Mouse (Mus musculus) adrenal gland, adult 2 months (tissue): ENCODE measurements at regions not wholly inside any gene's neighbourhood (a gene's known extent, or its start where the extent isn't known, plus 50 kb on each side); places are given as distances from the start of the nearest gene placed in this dataset.
A peak's percentile ranks its signal among the peaks of the same experiment; 100 is the strongest.

Experiments used
- DNase-seq: peaks from one replicate; pipeline ENCODE4 v3.0.0; 2021

DNA sequence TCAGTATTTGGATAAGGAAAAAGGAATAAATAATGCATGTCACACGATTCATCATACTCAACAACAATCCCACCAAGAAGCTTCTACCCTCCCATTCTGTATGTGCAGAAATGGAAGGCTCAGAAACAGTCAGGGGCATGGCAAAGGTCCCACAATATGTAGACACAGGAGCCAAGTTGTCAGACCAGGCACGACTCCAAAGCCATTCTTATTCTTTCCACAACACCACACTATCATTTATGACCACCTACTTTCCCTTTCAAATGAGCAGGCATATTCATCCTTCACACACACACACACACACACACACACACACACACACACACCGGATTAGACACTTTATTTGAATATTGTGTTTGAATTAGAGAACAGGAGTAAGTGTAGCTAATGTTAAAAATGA is 232.0 kb downstream of the Rab28 start:
- DNase-seq: no peak

DNA sequence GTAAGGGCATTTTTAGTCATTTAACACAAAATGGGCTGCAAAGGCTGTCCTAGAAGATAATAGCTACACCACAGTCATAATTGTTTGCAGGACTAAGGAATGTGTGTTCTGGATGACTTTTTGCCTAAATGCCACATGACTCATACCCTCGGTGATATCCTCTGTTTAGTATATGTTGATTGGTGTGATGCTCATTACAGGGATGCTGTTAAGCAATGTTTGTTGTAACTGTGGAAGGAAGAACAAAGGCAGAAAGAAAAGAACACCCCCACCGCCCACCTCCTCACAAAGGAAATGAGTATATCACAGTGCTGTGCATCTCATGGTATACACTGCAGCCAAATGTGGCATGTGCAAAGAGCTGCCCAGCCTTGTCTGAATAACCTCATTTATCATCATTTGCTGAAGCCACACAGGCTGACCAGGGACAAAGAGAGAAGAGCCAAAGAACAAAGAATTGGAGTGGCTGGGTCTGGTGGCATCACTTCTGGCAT is 262.4 kb downstream of the Rab28 start:
- DNase-seq: no peak

DNA sequence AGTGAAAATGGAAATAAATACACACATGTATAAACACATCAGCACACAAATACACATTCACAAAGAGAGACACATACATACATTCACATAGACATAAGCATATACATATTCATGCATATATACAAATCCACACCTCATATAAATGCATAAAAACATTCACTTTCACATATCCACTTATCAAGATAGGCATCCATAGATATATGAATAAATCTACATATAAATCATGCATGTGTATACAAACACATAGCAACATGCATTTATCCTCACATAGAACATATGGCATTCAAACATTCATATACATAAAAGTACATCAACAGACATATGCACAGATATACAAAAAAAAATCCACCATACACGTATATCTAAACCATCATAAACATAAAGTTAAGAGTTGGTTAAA is 266.9 kb downstream of the Rab28 start:
- DNase-seq: no peak

DNA sequence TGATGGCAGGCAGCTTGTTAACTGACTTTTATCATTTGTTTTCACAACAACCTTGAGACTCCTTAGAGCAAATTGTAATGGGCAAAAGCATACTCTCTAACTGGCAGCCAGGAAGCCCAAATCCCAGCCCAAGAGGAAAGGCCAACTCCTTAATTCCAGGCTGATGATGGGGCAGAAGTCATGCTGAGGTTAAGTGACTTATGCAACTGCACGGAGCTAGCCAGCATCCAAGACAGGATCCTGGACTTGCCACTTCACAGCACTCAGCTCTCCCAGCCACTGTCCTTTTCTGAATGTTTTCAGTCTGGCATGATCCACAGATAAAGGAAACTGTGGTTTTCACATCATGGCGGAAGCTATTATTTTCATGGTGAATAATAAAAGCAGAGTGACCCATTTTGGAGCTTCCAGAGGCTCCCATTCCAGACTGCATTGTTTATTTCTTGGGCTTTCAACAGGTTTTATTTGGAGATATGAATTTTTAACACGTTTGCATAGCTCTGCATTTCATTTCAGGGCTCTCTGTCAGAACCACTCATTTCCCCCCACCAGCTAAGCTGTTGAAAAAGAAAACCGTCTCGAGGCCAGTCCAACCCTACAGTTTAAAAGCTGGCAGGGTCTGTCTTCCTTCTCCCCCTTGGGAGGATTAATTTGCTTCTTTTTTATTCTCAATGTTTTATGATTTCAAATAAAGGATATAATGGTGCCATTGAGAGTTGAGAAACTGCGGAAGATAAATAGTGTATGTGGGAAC is 288.7 kb downstream of the Rab28 start:
- no peak for DNase-seq

DNA sequence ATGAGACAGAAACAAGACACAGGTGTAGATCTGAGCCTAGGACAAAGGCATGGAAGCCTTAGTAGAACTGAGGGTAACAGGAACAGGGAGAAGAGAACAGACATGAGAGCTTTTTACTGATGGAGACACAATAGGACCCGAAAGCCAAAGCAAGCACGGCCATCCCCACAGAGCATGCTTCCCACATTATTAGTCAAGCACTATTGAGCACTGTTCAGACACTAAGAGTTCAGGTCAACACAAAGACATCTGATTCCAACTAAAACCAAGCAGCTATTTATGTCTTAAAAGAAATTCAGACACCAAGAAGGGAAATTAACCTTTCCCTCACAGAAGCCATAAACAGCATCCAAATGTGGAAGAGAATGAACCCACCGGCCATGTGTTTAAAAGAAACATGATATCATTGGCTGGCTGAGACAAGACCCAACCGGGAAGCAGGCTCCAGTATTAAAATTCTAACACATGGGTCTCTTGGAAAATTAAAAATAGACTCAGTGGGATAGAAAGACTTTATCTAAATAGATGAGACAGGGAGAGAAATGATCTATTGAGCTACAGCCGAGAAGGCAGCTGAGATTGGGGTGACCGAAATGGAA is 298.8 kb downstream of the Rab28 start:
- no peak for DNase-seq

DNA sequence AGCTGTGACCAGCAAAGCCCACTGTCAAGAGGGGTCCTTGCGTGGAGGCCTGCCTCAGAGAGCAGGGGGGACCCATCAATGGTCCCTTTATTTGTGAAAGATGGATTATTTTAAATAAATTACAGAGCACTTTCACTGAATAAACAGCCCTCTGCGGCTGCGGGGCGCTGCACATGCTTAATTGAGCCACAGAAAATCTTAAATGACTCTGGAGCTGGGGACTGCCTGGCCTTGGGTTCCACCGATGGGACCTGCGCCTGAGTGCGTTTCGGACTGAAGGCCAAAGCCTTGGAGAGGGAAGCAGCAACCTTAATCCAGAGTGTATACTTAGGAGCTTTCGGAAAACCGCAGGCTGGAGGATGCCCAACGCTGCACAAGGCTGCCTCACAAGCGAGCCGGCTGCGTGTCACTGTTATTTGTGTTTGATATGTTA is 315.1 kb downstream of the Rab28 start:
- no peak for DNase-seq

DNA sequence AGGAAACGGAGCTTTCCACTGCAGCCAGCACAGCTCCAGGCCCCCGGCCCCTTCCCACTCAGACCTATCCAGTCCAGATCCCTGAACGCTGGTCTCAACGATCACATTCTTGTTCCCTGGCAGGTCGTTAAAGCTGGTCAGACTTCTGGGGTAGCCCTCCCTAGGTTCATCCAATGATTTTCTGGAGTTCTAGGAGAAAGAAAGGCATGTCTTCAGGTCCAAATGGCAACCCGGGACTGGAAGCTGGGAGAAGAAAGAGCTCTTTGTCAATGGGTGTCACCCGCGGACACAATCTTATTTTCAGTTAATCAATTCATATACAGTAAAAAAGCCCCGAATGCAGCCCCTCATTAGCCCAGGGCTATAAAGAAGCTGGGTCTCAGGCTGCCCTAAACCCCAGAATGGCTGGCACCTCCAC is 315.8 kb downstream of the Rab28 start:
- DNase-seq: no peak

DNA sequence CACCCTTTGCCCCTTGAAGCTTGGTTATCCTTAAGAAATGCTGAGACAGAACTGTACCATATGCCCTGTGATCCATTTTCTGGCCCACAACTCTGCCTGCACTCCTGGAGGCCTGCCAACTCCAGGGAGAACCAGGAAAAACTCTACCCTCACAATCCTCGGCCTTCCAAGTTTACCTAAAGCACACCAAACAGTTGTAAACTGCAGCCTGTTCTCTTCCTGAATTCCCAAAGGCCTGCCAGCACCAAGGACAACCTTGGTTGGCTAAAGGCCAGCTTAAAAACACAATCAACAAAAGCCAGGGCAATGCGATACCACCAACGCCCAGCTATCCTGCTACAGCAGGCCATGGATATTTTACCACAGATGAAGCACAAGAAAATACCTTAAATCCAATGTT is 334.5 kb downstream of the Rab28 start:
- no peak for DNase-seq

DNA sequence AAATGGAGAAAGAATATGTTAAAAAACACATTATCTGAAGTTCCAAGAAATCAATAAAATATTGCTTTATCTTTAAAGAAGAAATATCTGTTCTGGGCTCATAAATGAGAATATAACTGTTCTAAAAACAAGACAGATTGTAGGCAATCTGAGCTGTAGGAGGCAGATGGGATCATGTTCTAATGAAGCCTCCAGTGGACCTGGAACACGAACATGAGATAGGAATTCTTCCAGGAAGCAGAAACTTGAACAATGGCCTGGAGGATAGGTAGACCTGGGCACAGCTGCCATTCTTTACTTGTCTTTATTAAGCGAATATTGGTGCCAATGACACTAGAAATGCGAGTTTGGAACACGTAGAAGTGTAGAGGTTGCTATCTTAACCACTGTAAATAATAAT is 336.5 kb downstream of the Rab28 start:
- DNase-seq: no peak

DNA sequence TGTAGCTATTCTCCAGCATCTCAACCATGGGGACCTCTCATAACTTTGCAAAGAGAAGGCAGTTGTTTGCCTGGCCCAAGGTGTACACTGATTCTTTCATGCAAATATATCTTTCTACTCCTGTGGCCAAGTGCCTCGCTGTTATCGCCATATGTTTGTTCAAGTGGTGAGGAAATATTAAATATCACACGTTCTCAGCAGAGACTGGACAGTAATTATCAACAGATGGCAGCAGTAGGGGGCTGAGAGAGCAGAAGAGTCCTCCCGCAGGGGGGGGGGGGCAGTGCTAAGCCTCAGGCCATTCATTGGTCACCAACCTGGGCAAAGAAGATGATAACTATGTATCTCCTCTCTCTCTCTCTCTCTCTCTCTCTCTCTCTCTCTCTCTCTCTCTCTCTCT is 337.6 kb downstream of the Rab28 start:
- no peak for DNase-seq

DNA sequence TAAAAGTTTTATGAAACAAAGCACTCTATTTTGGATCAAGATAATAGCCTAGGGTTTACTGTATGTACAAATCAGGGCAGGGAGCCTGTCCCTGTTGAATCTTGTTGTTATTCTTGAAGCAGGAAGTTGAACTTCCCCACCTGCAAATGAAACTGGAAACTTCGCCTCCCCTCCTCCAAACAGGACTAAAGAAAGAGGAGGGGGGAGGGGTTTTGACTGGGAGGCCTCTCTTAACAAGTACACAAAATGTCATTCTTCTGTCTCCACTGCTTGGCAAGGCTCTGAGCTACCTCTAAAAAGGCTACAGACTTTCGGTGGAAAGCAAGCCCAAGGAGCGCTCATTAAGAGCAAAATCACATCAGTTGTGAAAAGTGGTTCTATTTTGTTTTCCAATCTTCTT is 338.1 kb downstream of the Rab28 start:
- no peak for DNase-seq

DNA sequence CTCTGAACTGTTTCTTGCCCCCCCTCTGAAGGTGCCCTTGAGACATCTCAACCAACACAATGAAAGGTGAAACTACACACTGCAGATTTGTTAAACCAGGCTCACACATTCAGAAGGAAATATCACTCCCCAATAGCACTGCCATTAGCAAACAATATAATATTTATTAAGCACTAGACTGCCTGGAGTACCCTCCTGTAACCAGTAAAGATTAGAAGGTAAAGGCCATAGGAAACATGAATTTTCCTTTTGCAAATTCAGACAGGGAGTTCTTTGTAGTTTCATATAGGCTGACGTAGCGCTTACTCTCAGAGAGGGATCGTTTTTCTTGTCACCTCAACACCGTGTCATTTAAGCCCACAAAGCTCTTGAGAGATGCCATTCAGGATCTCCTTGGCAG is 342.1 kb downstream of the Rab28 start:
- no peak for DNase-seq

DNA sequence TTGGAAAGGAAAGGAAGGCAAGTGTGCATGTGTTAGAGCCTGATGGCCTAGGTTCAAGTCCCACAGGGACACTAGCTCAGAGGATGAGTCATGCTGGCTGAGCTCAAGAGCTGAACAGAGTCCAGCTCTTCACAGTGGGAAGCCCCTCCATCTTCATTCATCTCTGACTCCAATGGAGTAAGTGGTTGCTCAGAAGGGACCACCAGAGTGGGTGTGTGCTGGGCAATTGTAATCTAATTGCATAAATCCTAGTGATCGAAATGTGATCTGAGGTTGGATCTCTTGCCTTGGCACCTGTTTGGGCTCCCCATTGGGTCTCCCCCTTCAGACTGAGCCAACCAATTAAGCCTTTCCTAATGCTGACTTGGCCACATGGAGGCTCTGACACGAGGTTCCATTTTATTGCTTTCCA is 359.5 kb downstream of the Rab28 start:
- DNase-seq: no peak

DNA sequence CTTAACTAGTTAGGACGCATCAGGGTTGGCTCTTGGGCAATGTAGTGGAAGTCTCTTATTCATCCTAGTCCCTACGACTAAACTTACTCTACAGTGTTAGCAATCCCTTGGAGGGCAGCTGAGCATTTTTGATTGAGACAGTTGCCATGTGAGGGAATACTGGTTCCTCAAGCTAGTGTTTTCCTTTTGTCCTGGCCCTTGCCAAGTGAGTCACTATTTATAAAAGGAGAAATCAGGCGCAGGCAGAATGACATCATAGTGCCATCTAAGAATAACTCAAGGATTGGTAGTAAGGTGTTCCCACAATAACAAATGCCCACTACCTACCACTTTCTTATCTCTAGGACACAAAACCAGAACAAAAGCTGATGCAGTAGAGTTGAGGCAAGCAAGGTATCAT is 360.5 kb downstream of the Rab28 start:
- no peak for DNase-seq

DNA sequence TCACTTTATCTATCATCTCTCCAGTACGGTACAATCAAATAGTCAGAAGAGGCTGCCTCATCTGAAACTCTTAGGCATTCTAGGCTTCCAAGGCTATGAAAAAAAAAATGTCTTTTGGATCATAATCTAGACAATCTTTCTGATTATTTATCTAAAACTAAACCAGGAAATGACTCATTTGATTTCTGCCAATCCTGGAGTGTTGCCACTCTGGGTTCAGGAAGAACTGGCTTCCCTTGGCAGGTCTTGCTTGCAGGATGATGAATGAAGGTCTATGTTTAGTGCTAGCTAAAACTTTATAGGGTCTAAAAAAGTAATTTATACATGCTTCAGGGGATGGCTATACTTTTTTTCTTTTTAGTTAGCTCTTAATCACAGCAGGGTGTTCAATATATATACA is 367.4 kb downstream of the Rab28 start:
- no peak for DNase-seq

DNA sequence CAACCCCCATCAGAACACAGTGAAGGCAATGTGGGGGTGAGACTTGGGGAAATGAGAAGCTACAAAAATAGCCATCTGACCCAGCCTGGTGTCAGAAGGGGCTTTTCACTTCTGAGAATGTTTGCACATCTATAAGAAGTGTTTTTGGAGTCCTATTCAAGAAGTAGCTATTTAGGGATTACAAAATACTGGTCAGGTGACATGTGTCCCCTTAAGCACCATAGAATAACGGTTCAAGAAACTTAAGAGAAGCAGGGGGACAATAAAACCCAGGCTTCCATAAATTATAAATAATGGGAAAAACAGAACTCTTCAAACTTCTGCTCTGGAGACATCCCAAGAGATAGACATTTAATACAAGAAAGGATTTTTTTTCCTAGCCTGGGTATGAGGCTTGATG is 411.5 kb downstream of the Rab28 start:
- no peak for DNase-seq

DNA sequence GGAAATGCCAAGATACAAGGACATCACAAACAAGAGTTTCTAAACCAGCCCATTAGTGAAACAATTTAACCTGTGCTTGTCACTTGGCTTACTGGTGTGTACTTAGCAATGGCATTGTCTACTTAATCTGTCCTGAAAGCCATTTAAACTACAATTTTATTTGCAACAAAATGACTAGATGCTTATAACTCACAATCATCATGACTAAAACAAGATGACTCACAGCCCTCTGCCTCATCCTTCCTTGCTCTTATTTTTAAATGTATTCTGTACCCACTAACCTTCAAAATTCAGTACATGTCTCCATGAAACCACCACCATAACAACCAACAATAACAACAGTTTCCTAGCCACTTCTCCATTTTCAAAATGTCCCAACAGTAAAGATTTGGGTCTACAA is 441.2 kb downstream of the Rab28 start:
- peak; percentile 13 for DNase-seq

DNA sequence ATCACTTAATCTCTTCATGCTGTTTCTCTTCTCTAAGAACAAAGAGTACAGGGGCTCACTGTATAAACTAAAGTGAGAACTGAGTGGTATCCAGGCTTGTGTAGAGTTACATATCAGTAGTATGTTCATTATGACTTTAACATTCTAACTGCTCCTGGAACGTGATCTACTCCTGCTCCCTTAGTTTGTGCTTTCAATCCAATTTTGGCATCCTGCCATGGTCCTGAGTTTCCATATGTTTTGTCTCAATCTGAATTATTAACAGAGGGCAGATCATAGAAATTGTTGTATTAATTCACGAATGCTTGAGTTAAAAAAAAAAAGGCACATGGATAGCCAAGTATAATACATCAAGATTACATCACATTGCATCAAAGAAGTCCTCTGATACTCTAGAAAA is 441.6 kb downstream of the Rab28 start:
- DNase-seq: no peak

DNA sequence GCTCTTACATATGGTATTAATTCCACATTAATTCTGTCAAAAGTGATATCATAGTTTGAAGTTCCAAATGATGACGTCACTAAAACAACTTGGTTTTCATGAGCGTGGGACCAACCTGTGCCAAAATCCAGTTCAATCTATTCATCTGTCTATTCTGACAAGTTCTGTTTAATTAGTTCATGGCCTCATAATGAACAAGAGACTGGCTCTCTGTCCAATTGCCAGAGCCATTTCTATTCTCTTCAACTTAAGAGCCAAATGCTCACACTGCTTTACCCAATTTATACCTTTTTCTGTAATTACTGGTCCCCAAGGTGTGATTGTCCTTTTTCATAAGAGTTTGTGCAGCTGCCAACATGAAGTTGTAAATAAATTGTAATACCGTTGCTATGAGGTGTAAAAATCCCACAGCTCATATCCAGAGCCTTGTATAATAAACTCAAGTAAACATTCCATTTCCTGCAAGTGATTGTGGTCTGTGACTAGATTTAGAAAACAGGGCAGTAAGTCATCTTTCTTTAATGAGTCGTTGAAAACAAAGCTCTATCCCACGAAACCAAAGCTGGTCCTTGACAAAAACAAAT is 446.2 kb downstream of the Rab28 start:
- DNase-seq: no peak
